8 mouse cellular contexts compared by ENCODE assay signal in genomic region chr4:139833036-139833634, GRCm38 (mm10). TPM values are rescaled to one million over a fixed set of nuclear protein-coding genes. Genes with fewer than 3 reads are reported as not detected.
DNase-seq lines count a peak whose midpoint lies in the region; ATAC-seq and TF ChIP-seq lines count a peak whose summit lies in the region.

Pax7 (minus strand) TSS chr4:139833528.

- no peaks in the 10 kb centered on the region for H3K9me3 ChIP-seq in intestine, embryonic 15.5 days
- no peaks in the 10 kb centered on the region for H3K9me3 ChIP-seq in intestine, postnatal 0 days (ENCODE audit: control insufficient read depth)
- H3K9me3 ChIP-seq in hindbrain, embryonic 10.5 days = no peaks in the 10 kb centered on the region

- H3ac ChIP-seq in myocyte (ENCODE audit: control insufficient read depth, insufficient read length) = no peak within 1 kb of the TSS

- TF ChIP-seq CTCF in intestine, postnatal 0 days (IDR thresholded peaks at IDR 0.05; ENCODE audit: low read depth) = no peak

- no peaks in the 10 kb centered on the region for H3K79me2 ChIP-seq in myocyte (ENCODE audit: control insufficient read depth, insufficient read depth)

- TF ChIP-seq POLR2A in myocyte (IDR thresholded peaks at IDR 0.05; ENCODE audit: insufficient read length, low read depth) = no peak

- 0 out of 2 replicates have a peak within 1 kb of the TSS, but pooled peaks have one; percentile 1 for H3K4me3 ChIP-seq in intestine, embryonic 15.5 days (replicated peaks)
- H3K4me3 ChIP-seq in intestine, postnatal 0 days (ENCODE audit: low read depth, low read length) = no peak within 1 kb of the TSS
- peak within 1 kb of the TSS; percentile 67 for H3K4me3 ChIP-seq in hindbrain, embryonic 10.5 days
- peak within 1 kb of the TSS; percentile 11 for H3K4me3 ChIP-seq in myocyte

- peaks cover 99% of the 10 kb centered on the region for H3K27me3 ChIP-seq in intestine, embryonic 15.5 days (replicated peaks)
- H3K27me3 ChIP-seq in intestine, postnatal 0 days (replicated peaks; ENCODE audit: control insufficient read depth, insufficient read depth, low read length) = peaks cover 97% of the 10 kb centered on the region
- H3K27me3 ChIP-seq in hindbrain, embryonic 10.5 days (ENCODE audit: insufficient read depth, poor library complexity, severe bottlenecking) = peaks cover 100% of the 10 kb centered on the region
- H3K27me3 ChIP-seq in myocyte (ENCODE audit: control insufficient read depth, insufficient read depth, insufficient read length) = peaks cover 42% of the 10 kb centered on the region

- 0 out of 2 replicates have a peak, but pooled peaks cover 4% of the 10 kb centered on the region for H3K4me1 ChIP-seq in intestine, embryonic 15.5 days (replicated peaks)
- no peaks in the 10 kb centered on the region for H3K4me1 ChIP-seq in intestine, postnatal 0 days (replicated peaks; ENCODE audit: control insufficient read depth, insufficient read depth, low read length)
- peaks cover 98% of the 10 kb centered on the region for H3K4me1 ChIP-seq in hindbrain, embryonic 10.5 days (replicated peaks)

- under 1% methylated on average over 36 of the region's 41 CpGs for WGBS in intestine, embryonic 15.5 days
- WGBS in intestine, postnatal 0 days = under 1% methylated on average over 35 of the region's 41 CpGs
- WGBS in hindbrain, embryonic 10.5 days = under 1% methylated on average over 39 of the region's 41 CpGs

- ATAC-seq in intestine, embryonic 15.5 days = no peak
- no peak for ATAC-seq in intestine, postnatal 0 days

- H3K9ac ChIP-seq in intestine, embryonic 15.5 days = no peak within 1 kb of the TSS
- H3K9ac ChIP-seq in intestine, postnatal 0 days (ENCODE audit: low read depth, low read length) = no peak within 1 kb of the TSS

- H3K4me2 ChIP-seq in intestine, embryonic 15.5 days (replicated peaks) = peak within 1 kb of the TSS; percentile 19; the same call in 1 of the 2 replicates
- H3K4me2 ChIP-seq in intestine, postnatal 0 days (replicated peaks; ENCODE audit: low read depth) = no peak within 1 kb of the TSS
- peak within 1 kb of the TSS; percentile 60 for H3K4me2 ChIP-seq in myocyte (ENCODE audit: low read depth)

- H3K27ac ChIP-seq in intestine, embryonic 15.5 days = no peak within 1 kb of the TSS
- no peak within 1 kb of the TSS for H3K27ac ChIP-seq in intestine, postnatal 0 days (ENCODE audit: low read depth, low read length)
- H3K27ac ChIP-seq in hindbrain, embryonic 10.5 days = peak within 1 kb of the TSS; percentile 94

- DNase-seq in embryo, embryonic 11 days = peak; percentile 79
- peak; percentile 77 for DNase-seq in hindbrain, embryonic 10.5 days (ENCODE audit: low spot score)
- DNase-seq in thymus, postnatal 4 days = no peak
- no peak for DNase-seq in spleen, postnatal 10 days (ENCODE audit: low spot score in 2 of 2)
- no peak for DNase-seq in left cerebral cortex, postnatal 25 days (ENCODE audit: low spot score in 2 of 2)

- H3K36me3 ChIP-seq in intestine, embryonic 15.5 days = no peaks in the 10 kb centered on the region
- no peaks in the 10 kb centered on the region for H3K36me3 ChIP-seq in intestine, postnatal 0 days (ENCODE audit: control insufficient read depth, insufficient read depth)
- H3K36me3 ChIP-seq in hindbrain, embryonic 10.5 days = peaks cover 13% of the 10 kb centered on the region
- H3K36me3 ChIP-seq in myocyte (ENCODE audit: control insufficient read depth, insufficient read depth) = no peaks in the 10 kb centered on the region

- intact Hi-C loops in left cerebral cortex, postnatal 25 days (cut with DNase I) = no loop called here

TF ChIP-seq in myocyte, 11 proteins besides CTCF, POLR2A, EP300 and RAD21:
- peak in 1 of 3 experiments; percentile 12 for TF ChIP-seq MYOD1 (IDR thresholded peaks at IDR 0.05; ENCODE audit: control insufficient read depth in 1 of 3, insufficient read length in 2 of 3, low read depth in 2 of 3)
- TF ChIP-seq MYOG (IDR thresholded peaks at IDR 0.05; ENCODE audit: control insufficient read depth in 1 of 3, insufficient read depth in 1 of 3, insufficient read length in 2 of 3, low read depth in 2 of 3) = peak in 1 of 3 experiments; percentile 8
- TF ChIP-seq E2F4 (IDR thresholded peaks at IDR 0.05; ENCODE audit: insufficient read depth) = no peak

RNA-seq across cellular contexts. Expression of gene Pax7, which starts in this region (rescaled TPM):
- polyA plus RNA-seq in intestine, embryonic 15.5 days (2015; fragmentation: Nextera tagmentation; extraction: Ambion mirVana) = not detected in 2 replicates
- not detected in 2 replicates for polyA plus RNA-seq in intestine, postnatal 0 days (2015; fragmentation: Nextera tagmentation; extraction: Ambion mirVana)
- polyA plus RNA-seq in hindbrain, embryonic 10.5 days (2016; fragmentation: Nextera tagmentation; extraction: Ambion mirVana) = 2.3 and 2.6 TPM in 2 replicates
- 0.37 TPM for polyA plus RNA-seq in myocyte (2012; fragmentation: generic; extraction: Trizol)
- not detected for total RNA-seq in left cerebral cortex, postnatal 25 days (2021)

Comparison
In these comparisons a context has a peak if more than half of its experiments do, and no peak if none do; other contexts are left out.
1. DNase-seq: peak in embryo, embryonic 11 days (single experiment) and hindbrain, embryonic 10.5 days (single experiment); none in thymus, postnatal 4 days (single experiment), spleen, postnatal 10 days (0 of 2) and left cerebral cortex, postnatal 25 days (0 of 2).